Mouse (Mus musculus): Measurements from ENCODE around the gene Usp4. TPM values are rescaled to one million over a fixed set of nuclear protein-coding genes. Genes with fewer than 3 reads are reported as not detected.
"Not testable (repeated sequence)": the region's sequence is repeated elsewhere in the genome, so short reads cannot be mapped to it uniquely, and the experiment has no call there.

Gene Usp4
- polyA plus RNA-seq, 1 experiment from 2014 or later: 100.0 TPM

DNA sequence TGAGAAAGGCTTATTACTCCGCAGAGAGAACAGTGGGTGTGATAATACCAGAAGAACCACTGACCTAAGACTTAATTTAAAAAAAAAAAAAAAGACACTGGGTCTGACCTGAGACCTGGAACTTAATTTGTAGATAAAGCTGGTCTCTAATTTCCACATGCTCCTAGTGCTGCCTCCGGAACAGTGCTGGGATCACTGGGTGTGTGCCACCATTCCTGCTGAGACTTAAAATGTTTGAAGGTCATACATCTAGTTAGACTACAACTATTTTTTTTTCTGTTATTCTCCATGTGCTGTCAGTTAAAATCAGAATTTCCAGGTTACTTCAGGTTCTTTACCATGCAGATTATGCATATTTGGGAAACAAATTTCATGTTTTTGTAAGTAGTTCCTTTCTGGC lies 39.5 kb upstream of the Usp4 start:
- Histone ChIP-seq H3K4me1 (ENCODE audit: control insufficient read depth, insufficient read depth, low read length) (peaks cover 28% of the 10 kb centered on the region), H3K36me3 (ENCODE audit: control insufficient read depth, insufficient read depth, low read length) (peaks cover 1% of the 10 kb centered on the region; the same call in 1 of the 2 replicates), H3K4me3 (ENCODE audit: low read depth, low read length) (peak overlapping the region; percentile 83), H3K9me3 (replicated peaks; ENCODE audit: control insufficient read depth, low read length) (no peaks in the 10 kb centered on the region), H3K27ac (ENCODE audit: low read depth, low read length) (no peak overlapping the region), H3K9ac (ENCODE audit: low read depth, low read length) (peak overlapping the region; percentile 68), H3K4me2 (peak overlapping the region; percentile 94), H3K27me3 (ENCODE audit: control insufficient read depth, insufficient read depth, low read length) (no peaks in the 10 kb centered on the region)
- ATAC-seq (replicated peaks; ENCODE audit: insufficient number of reproducible peaks, low FRiP score, low TSS enrichment): no peak
- 30% methylated on average over 2 of the region's 2 CpGs for WGBS (ENCODE audit: insufficient replicate concordance)

DNA sequence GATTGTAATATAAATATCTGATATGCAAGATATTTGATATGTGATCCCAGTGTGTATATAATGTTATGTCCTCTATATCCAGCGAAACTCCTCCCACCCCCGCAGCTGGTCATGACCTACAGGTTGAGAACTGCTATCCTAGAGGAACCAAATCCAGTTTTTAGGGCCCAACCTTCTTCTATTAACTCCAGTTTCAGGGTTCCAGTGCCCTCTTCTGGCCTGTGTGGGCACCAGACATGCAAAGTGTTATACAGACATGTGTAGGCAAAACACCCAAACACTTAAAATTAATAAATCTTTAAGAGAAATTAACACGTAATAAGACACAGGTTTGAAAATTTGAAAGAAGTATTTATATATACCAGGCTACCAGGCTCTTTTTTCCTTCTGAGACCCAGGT lies 30.1 kb upstream of the Usp4 start:
- Histone ChIP-seq H3K36me3 (ENCODE audit: control insufficient read depth, insufficient read depth, low read length) (no peaks in the 10 kb centered on the region), H3K4me1 (ENCODE audit: control insufficient read depth, insufficient read depth, low read length) (no peaks in the 10 kb centered on the region)
- 90% methylated on average over 3 of the region's 3 CpGs for WGBS (ENCODE audit: insufficient replicate concordance)

DNA sequence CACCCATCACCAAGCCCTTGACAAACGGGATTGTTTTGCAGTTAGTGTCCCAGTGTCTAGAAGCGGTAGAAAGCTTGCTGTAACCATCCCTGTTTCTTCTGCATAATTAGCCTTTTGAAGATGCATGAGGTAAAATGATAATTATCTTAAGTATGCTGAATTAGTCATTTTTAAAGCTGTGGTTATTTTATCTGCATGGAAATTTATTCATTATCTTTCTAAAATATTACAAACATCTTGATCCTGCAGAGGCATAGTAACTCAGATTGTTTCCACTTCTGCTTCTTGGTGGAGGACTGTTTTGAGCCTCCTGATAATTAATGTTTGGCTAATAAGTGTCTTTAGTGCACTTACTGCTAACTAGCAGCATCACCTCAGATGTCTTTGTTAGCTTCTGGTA lies 29.2 kb upstream of the Usp4 start:
- WGBS (ENCODE audit: insufficient replicate concordance): 81% methylated on average over 2 of the region's 2 CpGs

More for the DNA sequence above, 30.1 kb upstream of the Usp4 start:
- H3K4me2 ChIP-seq: no peak overlapping the region
- H3K4me3 ChIP-seq (ENCODE audit: low read depth, low read length): no peak overlapping the region
- no peak overlapping the region for H3K9ac ChIP-seq (ENCODE audit: low read depth, low read length)
- ATAC-seq (replicated peaks; ENCODE audit: insufficient number of reproducible peaks, low FRiP score, low TSS enrichment): no peak
- H3K27me3 ChIP-seq (ENCODE audit: control insufficient read depth, insufficient read depth, low read length): no peaks in the 10 kb centered on the region
- H3K27ac ChIP-seq (ENCODE audit: low read depth, low read length): no peak overlapping the region
- no peaks in the 10 kb centered on the region for H3K9me3 ChIP-seq (replicated peaks; ENCODE audit: control insufficient read depth, low read length)

DNA sequence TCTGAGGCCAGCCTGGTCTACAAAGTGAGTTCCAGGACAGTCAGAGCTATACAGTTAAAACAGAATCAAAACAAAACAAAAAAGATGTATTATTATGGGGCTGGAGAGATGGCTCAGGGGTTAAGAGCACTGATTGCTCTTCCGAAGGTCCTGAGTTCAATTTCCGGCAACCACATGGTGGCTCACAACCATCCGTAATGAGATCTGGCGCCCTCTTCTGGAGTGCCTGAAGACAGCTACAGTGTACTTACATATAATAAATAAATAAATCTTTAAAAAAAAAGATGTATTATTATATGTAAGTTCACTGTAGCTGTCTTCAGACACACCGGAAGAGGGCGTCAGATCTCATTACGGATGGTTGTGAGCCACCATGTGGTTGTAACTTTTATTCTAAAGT lies 25.6 kb upstream of the Usp4 start:
- H3K4me2 ChIP-seq; H3K27ac ChIP-seq (ENCODE audit: low read depth, low read length); ATAC-seq (replicated peaks; ENCODE audit: insufficient number of reproducible peaks, low FRiP score, low TSS enrichment); H3K9ac ChIP-seq (ENCODE audit: low read depth, low read length); H3K27me3 ChIP-seq (ENCODE audit: control insufficient read depth, insufficient read depth, low read length); H3K4me1 ChIP-seq (ENCODE audit: control insufficient read depth, insufficient read depth, low read length); H3K4me3 ChIP-seq (ENCODE audit: low read depth, low read length); H3K36me3 ChIP-seq (ENCODE audit: control insufficient read depth, insufficient read depth, low read length); H3K9me3 ChIP-seq (replicated peaks; ENCODE audit: control insufficient read depth, low read length): not testable (repeated sequence)
- 96% methylated on average over 7 of the region's 7 CpGs for WGBS (ENCODE audit: insufficient replicate concordance)

More for the DNA sequence above, 29.2 kb upstream of the Usp4 start:
- Histone ChIP-seq H3K4me2 (no peak overlapping the region), H3K9ac (ENCODE audit: low read depth, low read length) (no peak overlapping the region), H3K27ac (ENCODE audit: low read depth, low read length) (no peak overlapping the region), H3K36me3 (ENCODE audit: control insufficient read depth, insufficient read depth, low read length) (no peaks in the 10 kb centered on the region), H3K4me1 (ENCODE audit: control insufficient read depth, insufficient read depth, low read length) (no peaks in the 10 kb centered on the region), H3K4me3 (ENCODE audit: low read depth, low read length) (no peak overlapping the region), H3K27me3 (ENCODE audit: control insufficient read depth, insufficient read depth, low read length) (no peaks in the 10 kb centered on the region), H3K9me3 (replicated peaks; ENCODE audit: control insufficient read depth, low read length) (no peaks in the 10 kb centered on the region)
- no peak for ATAC-seq (replicated peaks; ENCODE audit: insufficient number of reproducible peaks, low FRiP score, low TSS enrichment)

DNA sequence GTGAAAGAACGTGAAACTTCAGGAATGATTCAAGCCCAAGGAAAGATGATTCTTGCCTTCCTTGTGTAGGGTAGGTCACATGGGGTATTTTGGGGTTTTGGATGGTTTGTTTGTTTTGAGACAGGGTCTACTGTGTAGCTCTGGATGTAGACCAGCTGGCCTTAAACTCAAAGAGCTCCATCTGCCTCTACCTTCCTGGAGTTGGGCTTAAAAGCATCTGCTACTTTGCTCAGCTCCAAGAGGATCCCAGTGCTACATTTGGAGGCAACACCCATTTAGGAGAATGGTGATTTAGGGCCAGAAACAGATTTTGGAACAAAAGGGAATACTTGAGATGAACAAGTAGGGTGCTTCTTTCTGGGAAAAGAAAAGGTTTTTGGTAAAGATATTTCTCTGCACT lies 22.9 kb upstream of the Usp4 start:
- H3K9ac ChIP-seq (ENCODE audit: low read depth, low read length): no peak overlapping the region
- H3K4me1 ChIP-seq (ENCODE audit: control insufficient read depth, insufficient read depth, low read length): no peaks in the 10 kb centered on the region
- H3K4me2 ChIP-seq: no peak overlapping the region
- H3K36me3 ChIP-seq (ENCODE audit: control insufficient read depth, insufficient read depth, low read length): peaks cover 10% of the 10 kb centered on the region
- 86% methylated on average over 1 of the region's 1 CpGs for WGBS (ENCODE audit: insufficient replicate concordance)
- no peak overlapping the region for H3K4me3 ChIP-seq (ENCODE audit: low read depth, low read length)
- no peak overlapping the region for H3K27ac ChIP-seq (ENCODE audit: low read depth, low read length)
- H3K27me3 ChIP-seq (ENCODE audit: control insufficient read depth, insufficient read depth, low read length): no peaks in the 10 kb centered on the region
- ATAC-seq (replicated peaks; ENCODE audit: insufficient number of reproducible peaks, low FRiP score, low TSS enrichment): no peak
- H3K9me3 ChIP-seq (replicated peaks; ENCODE audit: control insufficient read depth, low read length): no peaks in the 10 kb centered on the region

DNA sequence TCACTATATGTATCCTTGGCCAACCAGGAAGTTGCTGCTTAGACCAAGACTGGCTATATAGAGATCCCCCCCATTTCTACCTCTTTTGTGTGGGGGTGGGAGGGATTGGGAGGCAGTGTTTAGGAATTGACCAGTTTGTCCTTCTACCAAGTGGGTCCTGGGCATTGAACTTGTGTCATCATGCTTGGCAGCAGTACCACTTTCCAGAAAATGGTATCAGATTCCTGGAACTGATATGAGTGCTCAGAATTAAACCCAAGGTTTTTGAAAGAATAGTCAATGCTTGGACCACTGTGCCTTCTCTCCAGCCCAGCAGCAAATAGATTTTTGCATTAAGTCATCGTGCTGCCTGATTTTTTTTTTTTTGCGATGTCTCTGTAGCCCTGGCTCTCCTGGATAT lies 21.8 kb upstream of the Usp4 start:
- H3K36me3 ChIP-seq (ENCODE audit: control insufficient read depth, insufficient read depth, low read length): peaks cover 16% of the 10 kb centered on the region

DNA sequence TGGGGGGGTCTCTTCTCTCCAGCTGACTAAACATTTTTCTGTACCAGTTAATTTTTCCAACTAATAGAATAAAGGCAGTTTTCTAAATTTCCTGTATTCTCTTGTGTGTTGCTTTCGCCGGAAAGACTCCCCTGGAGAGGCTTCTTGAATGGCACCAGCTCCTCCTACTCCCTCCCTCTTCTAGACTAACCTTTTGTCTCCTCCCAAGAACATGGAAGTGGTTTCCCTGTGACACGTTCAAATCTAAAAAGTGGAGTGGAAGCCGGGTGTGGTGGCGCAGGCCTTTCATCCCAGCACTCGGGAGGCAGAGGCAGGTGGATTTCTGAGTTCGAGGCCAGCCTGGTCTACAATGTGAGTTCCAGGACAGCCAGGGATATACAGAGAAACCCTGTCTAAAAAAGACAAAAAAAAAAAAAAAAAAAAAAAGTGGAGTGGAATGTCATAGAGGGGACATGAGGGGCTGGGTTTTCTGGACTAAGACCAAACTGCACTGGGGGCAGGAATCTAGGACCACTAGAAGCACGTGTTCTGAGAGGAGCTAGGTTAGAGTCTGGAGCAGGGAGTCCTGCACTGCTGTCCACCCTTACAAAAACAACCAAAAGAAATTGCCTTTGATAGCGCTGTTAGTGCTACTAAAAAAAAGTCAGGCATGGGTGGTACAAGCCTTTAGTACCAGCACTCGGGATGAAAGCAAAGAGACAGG lies 9.7 kb upstream of the Usp4 start:
- no peak for ATAC-seq (replicated peaks; ENCODE audit: insufficient number of reproducible peaks, low FRiP score, low TSS enrichment)
- H3K36me3 ChIP-seq (ENCODE audit: control insufficient read depth, insufficient read depth, low read length): peaks cover 19% of the 10 kb centered on the region
- WGBS (ENCODE audit: insufficient replicate concordance): 70% methylated on average over 10 of the region's 10 CpGs
- peak overlapping the region; percentile 77 for H3K4me2 ChIP-seq
- H3K9ac ChIP-seq (ENCODE audit: low read depth, low read length): peak overlapping the region; percentile 97
- no peaks in the 10 kb centered on the region for H3K27me3 ChIP-seq (ENCODE audit: control insufficient read depth, insufficient read depth, low read length)
- H3K4me1 ChIP-seq (ENCODE audit: control insufficient read depth, insufficient read depth, low read length): peaks cover 26% of the 10 kb centered on the region
- H3K9me3 ChIP-seq (replicated peaks; ENCODE audit: control insufficient read depth, low read length): no peaks in the 10 kb centered on the region
- no peak overlapping the region for H3K4me3 ChIP-seq (ENCODE audit: low read depth, low read length)
- H3K27ac ChIP-seq (ENCODE audit: low read depth, low read length): peak overlapping the region; percentile 98

More for the DNA sequence above, 21.8 kb upstream of the Usp4 start:
- H3K27ac ChIP-seq (ENCODE audit: low read depth, low read length): no peak overlapping the region
- no peak overlapping the region for H3K4me3 ChIP-seq (ENCODE audit: low read depth, low read length)
- no peak overlapping the region for H3K9ac ChIP-seq (ENCODE audit: low read depth, low read length)
- no peaks in the 10 kb centered on the region for H3K27me3 ChIP-seq (ENCODE audit: control insufficient read depth, insufficient read depth, low read length)
- no peaks in the 10 kb centered on the region for H3K4me1 ChIP-seq (ENCODE audit: control insufficient read depth, insufficient read depth, low read length)
- no peak overlapping the region for H3K4me2 ChIP-seq
- 96% methylated on average over 2 of the region's 2 CpGs for WGBS (ENCODE audit: insufficient replicate concordance)
- no peaks in the 10 kb centered on the region for H3K9me3 ChIP-seq (replicated peaks; ENCODE audit: control insufficient read depth, low read length)
- no peak for ATAC-seq (replicated peaks; ENCODE audit: insufficient number of reproducible peaks, low FRiP score, low TSS enrichment)

DNA sequence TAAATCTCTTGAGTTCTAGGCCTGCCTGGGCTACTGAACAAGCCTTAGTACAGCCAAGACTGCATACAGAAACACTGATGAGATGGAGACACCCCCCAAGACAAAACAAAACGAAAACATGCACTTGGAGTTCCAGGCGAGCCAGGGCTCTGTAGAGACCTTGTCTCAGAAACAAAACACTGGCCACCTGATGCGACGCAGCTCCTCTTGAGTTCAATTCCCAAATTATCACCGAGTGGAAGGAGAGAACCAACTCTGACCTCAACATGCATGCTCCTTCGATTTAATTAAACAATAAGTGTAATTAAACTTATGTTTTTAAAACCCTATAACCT lies 9.1 kb upstream of the Usp4 start:
- 0 out of 2 replicates have a peak, but pooled peaks have one; percentile 16 for ATAC-seq (replicated peaks; ENCODE audit: insufficient number of reproducible peaks, low FRiP score, low TSS enrichment)
- peak overlapping the region; percentile 77 for H3K4me2 ChIP-seq
- H3K27ac ChIP-seq (ENCODE audit: low read depth, low read length): peak overlapping the region; percentile 98
- WGBS (ENCODE audit: insufficient replicate concordance): 25% methylated on average over 6 of the region's 6 CpGs
- peak overlapping the region; percentile 97 for H3K9ac ChIP-seq (ENCODE audit: low read depth, low read length)
- peaks cover 16% of the 10 kb centered on the region for H3K36me3 ChIP-seq (ENCODE audit: control insufficient read depth, insufficient read depth, low read length)
- H3K4me3 ChIP-seq (ENCODE audit: low read depth, low read length): peak overlapping the region; percentile 85
- no peaks in the 10 kb centered on the region for H3K9me3 ChIP-seq (replicated peaks; ENCODE audit: control insufficient read depth, low read length)
- peaks cover 26% of the 10 kb centered on the region for H3K4me1 ChIP-seq (ENCODE audit: control insufficient read depth, insufficient read depth, low read length)
- H3K27me3 ChIP-seq (ENCODE audit: control insufficient read depth, insufficient read depth, low read length): no peaks in the 10 kb centered on the region
